Mouse (Mus musculus) gonadal fat pad, adult 2 months (tissue): Measurements from ENCODE around the gene Otp. TPM values are rescaled to one million over a fixed set of nuclear protein-coding genes. Genes with fewer than 3 reads are reported as not detected.

Experiments used
- DNase-seq: peaks from one replicate; pipeline ENCODE4 v3.0.0-alpha.2; 2012; ENCODE audit warnings: low read depth
- polyA plus RNA-seq: library from polyadenylated mRNA; depleted of rRNA; stranded (reverse); fragments of >200 nt; gene quantifications from 2 replicates; pipeline ENCODE4 v1.2.3, GENCODE M21; 2012; rRNA removed

The Otp gene
- not detected in 2 replicates for polyA plus RNA-seq

DNA sequence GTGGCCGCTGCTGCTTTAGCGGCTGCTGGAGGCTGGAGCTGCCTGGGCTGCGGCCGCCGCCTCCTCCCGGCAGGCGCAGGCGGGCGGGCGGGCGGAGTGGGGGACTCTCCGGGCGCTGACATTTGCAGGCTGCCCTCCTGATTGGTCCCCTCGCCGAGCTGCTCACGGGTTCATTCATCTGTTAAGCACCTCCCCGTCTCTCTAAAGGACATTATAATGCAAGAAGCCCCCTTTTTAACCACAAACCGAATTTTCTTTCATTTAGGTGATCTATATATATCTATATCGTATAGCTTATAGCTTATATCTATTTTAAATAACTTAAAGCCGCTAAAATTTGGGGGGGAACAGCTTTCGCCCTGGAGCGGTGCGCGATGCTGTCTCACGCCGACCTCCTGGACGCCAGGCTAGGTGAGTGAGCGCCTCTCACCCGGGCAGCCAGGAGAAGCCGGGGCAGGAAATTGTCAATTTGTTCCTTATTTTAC lies at the start of gene Otp:
Otp (plus strand) TSS at position 207 of the 485 bp plus-strand sequence.
- DNase-seq = no peak

DNA sequence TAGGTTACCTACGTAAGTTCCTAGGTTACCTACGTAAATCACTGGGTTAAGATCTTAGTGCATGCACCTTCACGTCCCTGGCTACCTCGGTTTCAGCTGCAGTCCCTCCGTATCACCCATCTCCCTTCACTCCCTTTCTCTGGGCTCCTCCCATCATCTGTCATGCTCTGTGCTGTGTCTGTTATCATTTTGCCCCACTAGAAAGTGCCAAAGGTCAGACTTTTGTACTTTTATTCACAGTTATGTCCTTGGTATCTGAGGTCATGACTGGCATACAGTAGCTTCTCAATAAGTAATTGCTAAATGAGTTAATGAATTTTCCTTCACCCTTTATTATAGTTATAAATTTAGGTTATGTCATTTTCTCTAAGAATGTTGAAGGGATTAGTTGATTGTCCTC lies 49.0 kb upstream of the Otp start:
- no peak for DNase-seq

GRCm38 (mm10) chr13:94826986-94827385 lies 48.4 kb upstream of the Otp start:
- DNase-seq = no peak

GRCm38 (mm10) chr13:94827847-94828246 lies 47.6 kb upstream of the Otp start:
- no peak for DNase-seq

DNA sequence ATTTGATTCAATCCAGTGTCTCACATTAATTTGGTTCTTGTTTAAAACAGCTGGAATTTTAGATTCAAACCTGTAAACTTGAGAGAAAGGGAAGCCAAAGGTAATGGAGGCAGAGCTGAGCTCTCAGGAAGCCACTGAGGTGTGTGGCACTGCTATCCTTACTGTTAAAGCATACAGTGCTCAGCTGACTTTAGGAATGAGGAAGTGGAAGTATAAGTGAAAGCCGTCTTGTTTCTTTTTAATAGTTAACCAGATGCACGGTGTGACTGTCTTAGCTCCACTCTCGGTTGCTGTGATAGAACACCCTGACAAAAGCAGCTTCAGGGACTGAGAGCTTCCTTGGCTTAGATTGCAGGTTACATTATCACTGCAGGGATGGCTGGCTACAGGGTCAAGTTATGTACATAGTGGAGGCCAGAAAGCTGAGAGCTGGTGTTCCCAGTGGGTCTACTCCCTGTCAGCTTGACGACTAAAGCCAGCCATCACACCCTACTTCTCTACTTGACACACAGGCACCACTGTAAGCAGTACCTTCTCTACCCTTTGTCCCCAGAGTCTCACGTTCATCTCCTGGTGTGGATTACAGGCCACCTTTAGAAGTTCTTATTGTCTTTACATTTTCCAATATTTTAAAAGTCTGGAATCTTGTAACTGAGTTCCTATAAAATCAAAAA lies 37.2 kb upstream of the Otp start:
- DNase-seq = no peak

GRCm38 (mm10) chr13:94838756-94839337 lies 36.6 kb upstream of the Otp start:
- DNase-seq = no peak

GRCm38 (mm10) chr13:94843236-94843635 lies 32.2 kb upstream of the Otp start:
- DNase-seq = no peak

GRCm38 (mm10) chr13:94847870-94848269 lies 27.5 kb upstream of the Otp start:
- DNase-seq = no peak

DNA sequence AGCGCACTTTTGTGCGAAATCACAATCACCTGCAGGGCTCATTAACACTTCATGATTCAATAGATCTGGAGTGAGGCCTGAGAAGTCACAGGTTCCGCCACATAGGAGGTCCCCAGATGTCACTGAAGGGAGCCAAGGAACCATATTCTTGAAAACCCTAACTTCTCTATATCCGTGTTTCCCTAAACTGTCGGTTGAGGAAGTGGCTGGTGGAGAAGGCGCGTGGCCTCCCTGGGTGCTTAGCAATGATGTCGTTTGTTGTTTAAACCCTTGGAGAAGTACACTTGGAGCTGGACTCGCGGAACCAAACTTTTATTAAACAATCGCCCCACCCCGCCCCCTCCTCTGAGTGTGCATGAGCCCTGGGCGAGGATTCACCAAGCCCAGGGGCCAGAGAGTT lies 26.1 kb upstream of the Otp start:
- no peak for DNase-seq

DNA sequence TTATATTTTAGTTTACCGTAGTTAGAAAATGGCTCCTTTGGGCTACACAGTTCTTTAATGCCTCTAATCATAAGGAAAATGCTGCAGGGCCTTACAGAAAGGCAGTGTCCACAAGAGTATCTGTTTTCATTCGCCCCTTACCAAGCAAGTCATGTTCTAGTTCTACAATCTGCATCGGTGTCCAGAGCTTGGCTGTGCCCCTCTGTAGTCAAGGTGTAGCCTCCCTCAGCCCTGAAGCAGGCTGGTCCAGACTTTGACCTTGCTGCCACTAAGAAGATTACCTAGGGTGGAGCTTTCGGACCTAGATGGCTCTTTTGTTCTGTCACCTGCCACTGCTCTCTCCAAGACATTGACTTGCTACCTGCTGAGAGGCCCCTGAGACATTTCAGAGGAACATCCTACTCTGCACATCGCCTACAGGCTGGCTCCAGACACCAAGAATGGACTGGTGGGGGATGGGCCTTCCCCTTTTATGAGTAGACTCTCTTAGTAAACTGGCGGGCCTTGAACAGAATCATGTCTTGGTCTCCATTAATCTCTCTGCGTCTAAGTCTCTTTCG lies 17.3 kb upstream of the Otp start:
- no peak for DNase-seq

DNA sequence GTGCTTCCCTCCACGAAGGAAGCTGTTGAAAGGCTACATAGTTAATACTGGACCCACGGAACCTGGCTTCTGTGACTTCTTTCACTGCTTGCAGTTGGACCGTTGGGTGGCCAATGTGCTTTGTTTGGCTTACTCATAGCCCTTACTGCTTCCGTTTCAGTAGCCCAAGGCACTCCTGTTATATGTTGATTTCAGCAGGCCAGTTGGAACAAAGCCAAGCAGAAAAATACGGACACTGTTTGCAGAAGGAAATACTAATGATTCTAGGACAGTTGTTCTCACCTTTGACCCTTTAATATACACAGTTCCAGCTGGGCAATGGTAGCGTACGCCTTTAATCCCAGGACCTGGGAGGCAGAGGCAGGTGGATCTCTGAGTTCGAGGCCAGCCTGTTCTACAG lies 16.1 kb upstream of the Otp start:
- DNase-seq = no peak

- DNase-seq = no peak
Observed at GRCm38 (mm10) chr13:94862491-94863230, 12.7 kb upstream of the Otp start.

DNA sequence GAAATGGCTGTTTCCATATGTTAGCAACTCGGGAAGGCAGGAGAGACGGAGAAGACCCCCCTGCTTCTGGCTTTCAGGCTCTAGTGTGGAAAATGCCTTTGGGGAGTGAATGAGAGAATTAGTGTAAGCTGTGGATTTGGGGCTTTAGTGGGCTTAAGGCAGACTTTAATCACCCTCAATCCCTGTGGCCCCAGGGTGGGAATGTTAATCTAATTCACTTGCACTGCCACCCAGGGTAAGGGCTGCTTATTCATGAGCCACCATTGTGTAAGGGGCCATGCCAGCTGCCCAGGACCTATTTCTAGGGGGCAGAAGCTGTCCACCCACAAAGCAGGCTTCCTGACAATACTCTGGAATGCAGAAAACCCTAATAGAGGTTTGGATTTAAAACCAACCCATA lies 8.5 kb upstream of the Otp start:
- no peak for DNase-seq

- DNase-seq = no peak
Observed at GRCm38 (mm10) chr13:94867772-94868171, 7.6 kb upstream of the Otp start.

- DNase-seq = no peak
Observed at GRCm38 (mm10) chr13:94868478-94868950, 6.9 kb upstream of the Otp start.

DNA sequence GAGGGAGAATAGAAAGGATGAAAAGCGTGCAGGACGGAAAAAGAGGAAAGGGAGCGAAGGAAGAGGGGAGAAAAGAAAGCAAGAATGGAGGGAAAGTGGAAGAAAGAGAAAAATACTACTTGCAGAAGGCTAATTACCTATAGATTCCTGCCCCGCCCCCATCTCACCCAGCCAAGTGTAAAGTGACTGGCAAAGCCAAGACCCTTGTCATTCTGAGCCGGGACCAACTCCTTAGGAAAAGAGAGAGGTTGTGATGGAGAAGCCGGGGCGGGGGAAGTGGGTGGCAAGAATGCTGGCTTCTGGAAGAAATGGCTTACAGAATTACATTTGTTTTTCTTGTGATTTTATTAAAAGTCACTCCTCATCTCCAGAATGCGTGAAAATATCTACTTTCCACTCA lies 5.9 kb upstream of the Otp start:
- no peak for DNase-seq

DNA sequence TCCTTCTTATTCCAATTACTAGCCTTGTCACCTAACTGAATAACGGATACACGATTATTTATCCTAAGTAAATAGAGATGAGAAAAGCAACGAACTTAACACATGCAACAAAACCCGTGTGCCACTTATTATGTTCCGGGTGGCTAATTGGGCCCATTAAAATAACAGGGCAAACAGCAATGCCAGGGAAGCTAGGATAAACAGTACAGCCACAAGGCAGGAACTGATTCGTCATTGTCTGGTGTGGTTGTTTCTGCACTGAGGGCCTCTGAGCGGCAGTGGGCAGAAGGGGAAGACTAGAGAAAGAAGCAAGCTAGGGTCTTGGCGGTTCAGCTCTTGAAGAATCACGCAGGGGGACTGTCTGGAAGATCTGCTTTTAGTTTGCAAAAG lies 5.3 kb upstream of the Otp start:
- DNase-seq = no peak

GRCm38 (mm10) chr13:94870461-94871186 lies 4.8 kb upstream of the Otp start:
- DNase-seq = no peak

GRCm38 (mm10) chr13:94871806-94872320 lies 3.5 kb upstream of the Otp start:
- no peak for DNase-seq

GRCm38 (mm10) chr13:94872439-94872838 lies 3.0 kb upstream of the Otp start:
- DNase-seq = no peak
